In the genomic region with DNA sequence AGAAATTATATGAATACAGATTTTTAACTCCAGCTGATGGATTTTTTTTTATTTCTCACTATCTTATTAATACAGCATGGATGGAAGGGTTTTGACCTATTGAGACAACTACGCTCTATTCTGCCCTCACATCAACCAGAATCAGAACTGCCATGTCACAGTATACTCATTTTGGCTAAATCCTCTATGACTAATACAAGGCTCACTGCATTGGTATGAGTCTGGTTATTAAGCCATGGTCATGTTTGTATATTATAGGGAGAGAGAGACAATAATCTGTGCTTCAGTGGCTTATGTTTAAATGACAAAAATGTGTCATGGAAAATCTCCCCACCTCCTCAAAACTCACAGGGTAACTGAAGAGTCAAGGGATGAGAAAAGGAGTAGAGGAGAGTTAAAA, we compare ENCODE assay signal across 23 mouse cellular contexts.
A peak's percentile ranks its signal among the peaks of the same experiment; 100 is the strongest.
DNase-seq lines count a peak whose midpoint lies in the region; ATAC-seq and TF ChIP-seq lines count a peak whose summit lies in the region.
"Had no signal": no experiment of that assay in that cellular context is flagged by ENCODE, and none has a peak within 500 bp of the region (broad histone marks: within the 10 kb centered on the region; RNA-seq: fewer than 3 reads in every experiment).

No protein-coding gene starts in this region.

- H3K4me2 ChIP-seq in midbrain, postnatal 0 days (ENCODE audit: low read depth, low read length, poor library complexity, severe bottlenecking) = no peak overlapping the region
- H3K4me2 ChIP-seq: embryonic facial prominence, embryonic 12.5 days; forebrain, embryonic 13.5 days; forebrain, embryonic 15.5 days had no signal

- no peak overlapping the region for H3ac ChIP-seq in C2C12 (ENCODE audit: control insufficient read depth, insufficient read length, low read depth)

- H3K79me3 ChIP-seq in C2C12 (ENCODE audit: low read depth) = no peaks in the 10 kb centered on the region

- TF ChIP-seq POLR2A in embryonic fibroblast, embryonic 13.5 days (IDR thresholded peaks at IDR 0.05; ENCODE audit: low read depth, low read length) = no peak

- no peak for TF ChIP-seq CTCF in C2C12 (IDR thresholded peaks at IDR 0.05; ENCODE audit: control insufficient read depth, insufficient read depth, insufficient read length)
- TF ChIP-seq CTCF in embryonic fibroblast, embryonic 13.5 days (IDR thresholded peaks at IDR 0.05; ENCODE audit: borderline replicate concordance, insufficient read depth, low read length) = no peak
- TF ChIP-seq CTCF in midbrain, postnatal 0 days (IDR thresholded peaks at IDR 0.05) = no peak

- H3K4me1 ChIP-seq in embryonic fibroblast, embryonic 13.5 days (ENCODE audit: control insufficient read depth, insufficient read depth, low read length) = peaks cover 7% of the 10 kb centered on the region
- H3K4me1 ChIP-seq in limb, embryonic 10.5 days = no peaks in the 10 kb centered on the region
- no peaks in the 10 kb centered on the region for H3K4me1 ChIP-seq in midbrain, postnatal 0 days (ENCODE audit: insufficient read depth, low read length)
- H3K4me1 ChIP-seq: embryonic facial prominence, embryonic 10.5 days; embryonic facial prominence, embryonic 12.5 days; forebrain, embryonic 13.5 days; forebrain, embryonic 15.5 days had no signal

- peak overlapping the region; percentile 93; the same call in 1 of the 2 replicates for H3K27ac ChIP-seq in embryonic fibroblast, embryonic 13.5 days (ENCODE audit: insufficient read depth, low read length)
- H3K27ac ChIP-seq in limb, embryonic 10.5 days = no peak overlapping the region
- H3K27ac ChIP-seq in midbrain, postnatal 0 days (ENCODE audit: low read depth, low read length) = no peak overlapping the region
- H3K27ac ChIP-seq: embryonic facial prominence, embryonic 10.5 days; embryonic facial prominence, embryonic 12.5 days; forebrain, embryonic 13.5 days; forebrain, embryonic 15.5 days had no signal

- H3K4me3 ChIP-seq in C2C12 (ENCODE audit: insufficient read depth, poor library complexity, severe bottlenecking) = no peak overlapping the region
- no peak overlapping the region for H3K4me3 ChIP-seq in embryonic fibroblast, embryonic 13.5 days (ENCODE audit: insufficient read depth, low read length)
- no peak overlapping the region for H3K4me3 ChIP-seq in limb, embryonic 10.5 days
- H3K4me3 ChIP-seq in midbrain, postnatal 0 days (ENCODE audit: low read depth, low read length) = no peak overlapping the region
- H3K4me3 ChIP-seq: embryonic facial prominence, embryonic 10.5 days; embryonic facial prominence, embryonic 12.5 days; forebrain, embryonic 13.5 days; forebrain, embryonic 15.5 days had no signal

- 93% methylated on average over 1 of the region's 1 CpGs for WGBS in limb, embryonic 10.5 days
- WGBS in midbrain, postnatal 0 days = 83% methylated on average over 1 of the region's 1 CpGs

- DNase-seq in 3134 (ENCODE audit: extremely low read depth, insufficient read length, low spot score) = peak; percentile 60
- peak; percentile 68 for DNase-seq in NIH3T3 (ENCODE audit: low read depth)
- no peak for DNase-seq in limb, embryonic 10.5 days (ENCODE audit: low spot score)
- no peak for DNase-seq in kidney, adult 8-10 months
- no peak for DNase-seq in frontal cortex, postnatal 14 days (ENCODE audit: low spot score in 2 of 2)
- no peak for DNase-seq in midbrain, postnatal 0 days (ENCODE audit: low spot score)
- DNase-seq: adrenal gland, adult 8-10 months; adrenal gland, postnatal 14 days; adrenal gland, postnatal 36 days; B cell, adult 2 months; cerebellum, adult 11-12 months; cerebellum, adult 2 months; cerebellum, adult 9-10 months; cerebellum, postnatal 10 days; cerebellum, postnatal 25 days; forebrain, postnatal 0 days had no signal

- ATAC-seq in midbrain, postnatal 0 days (ENCODE audit: low FRiP score) = no peak
- ATAC-seq: activated CD4-positive, CD25-positive, alpha-beta regulatory T cell, adult 4 months; forebrain, embryonic 13.5 days; forebrain, embryonic 15.5 days; forebrain, postnatal 0 days had no signal

- H3K36me3 ChIP-seq in C2C12 (ENCODE audit: control insufficient read depth, insufficient read depth) = no peaks in the 10 kb centered on the region
- no peaks in the 10 kb centered on the region for H3K36me3 ChIP-seq in limb, embryonic 10.5 days
- H3K36me3 ChIP-seq in midbrain, postnatal 0 days (ENCODE audit: insufficient read depth, low read length) = no peaks in the 10 kb centered on the region
- H3K36me3 ChIP-seq: embryonic facial prominence, embryonic 10.5 days; embryonic facial prominence, embryonic 12.5 days; forebrain, embryonic 15.5 days had no signal

- H3K79me2 ChIP-seq in C2C12 (ENCODE audit: control insufficient read depth, insufficient read depth) = no peaks in the 10 kb centered on the region

- no peaks in the 10 kb centered on the region for H3K9me3 ChIP-seq in limb, embryonic 10.5 days (replicated peaks)
- H3K9me3 ChIP-seq in midbrain, postnatal 0 days (ENCODE audit: low read length) = no peaks in the 10 kb centered on the region
- H3K9me3 ChIP-seq: embryonic facial prominence, embryonic 10.5 days; embryonic facial prominence, embryonic 12.5 days; forebrain, embryonic 13.5 days; forebrain, embryonic 15.5 days had no signal

- H3K9ac ChIP-seq in midbrain, postnatal 0 days (replicated peaks; ENCODE audit: low read length, poor library complexity, severe bottlenecking) = no peak overlapping the region
- H3K9ac ChIP-seq: embryonic facial prominence, embryonic 12.5 days; forebrain, embryonic 13.5 days; forebrain, embryonic 15.5 days; forebrain, postnatal 0 days had no signal

- H3K27me3 ChIP-seq in C2C12 (ENCODE audit: control insufficient read depth, insufficient read depth, insufficient read length) = no peaks in the 10 kb centered on the region
- H3K27me3 ChIP-seq in limb, embryonic 10.5 days (ENCODE audit: low read depth, poor library complexity, severe bottlenecking) = no peaks in the 10 kb centered on the region
- H3K27me3 ChIP-seq in midbrain, postnatal 0 days (ENCODE audit: insufficient read depth, low read length) = no peaks in the 10 kb centered on the region
- H3K27me3 ChIP-seq: embryonic facial prominence, embryonic 12.5 days; forebrain, embryonic 13.5 days; forebrain, embryonic 15.5 days had no signal

TF ChIP-seq in C2C12, 6 proteins besides CTCF, POLR2A, EP300 and RAD21:
- TF ChIP-seq FOSL1 (IDR thresholded peaks at IDR 0.05; ENCODE audit: insufficient read depth, low read length, poor library complexity, severe bottlenecking) = peak; percentile 82
- no peak for TF ChIP-seq MYOG (IDR thresholded peaks at IDR 0.05; ENCODE audit: control insufficient read depth, extremely low read depth, insufficient read length)

Comparison
In these comparisons a context has a peak if more than half of its experiments do, and no peak if none do; other contexts are left out.
1. DNase-seq: peak in 3134 (single experiment) and NIH3T3 (single experiment); none in limb, embryonic 10.5 days (single experiment), kidney, adult 8-10 months (0 of 2), frontal cortex, postnatal 14 days (0 of 2) and midbrain, postnatal 0 days (single experiment).